Mouse (Mus musculus) cortical plate, adult 2 months (tissue): ENCODE data around the gene Pfkfb2.

Experiments
- CTCF ChIP-seq: fragments of 200-500 bp; IDR thresholded peaks from 2 replicates; pipeline ENCODE4 v1.5.1; 2011; ENCODE audit warnings: mild to moderate bottlenecking, control low read depth, low read length; ENCODE audit not compliant: insufficient read depth; ENCODE audit errors: extremely low read depth
- POLR2A ChIP-seq: fragments of 200-500 bp; IDR thresholded peaks from 2 replicates; pipeline ENCODE4 v1.6.1; 2011; ENCODE audit warnings: mild to moderate bottlenecking, low read length, control low read depth; ENCODE audit not compliant: insufficient read depth; ENCODE audit errors: extremely low read depth

GRCm38 (mm10) chr1:130703613-130704012 lies 25.4 kb downstream of the Pfkfb2 start:
- no peak for TF ChIP-seq CTCF
- no peak for TF ChIP-seq POLR2A
